In genomic region chr19:27223046-27223445, GRCm38 (mm10) we compare ENCODE assay signal across 19 mouse cellular contexts. TPM values are rescaled to one million over a fixed set of nuclear protein-coding genes. Genes with fewer than 3 reads are reported as not detected.
DNase-seq lines count a peak whose midpoint lies in the region; ATAC-seq and TF ChIP-seq lines count a peak whose summit lies in the region.
"Had no signal": no experiment of that assay in that cellular context is flagged by ENCODE, and none has a peak within 500 bp of the region (broad histone marks: within the 10 kb centered on the region; RNA-seq: fewer than 3 reads in every experiment).

No protein-coding gene starts in this region.

- ATAC-seq in cerebellum, adult (ENCODE audit: insufficient number of reproducible peaks, low FRiP score, low TSS enrichment), result peak; percentile 59
- ATAC-seq: forebrain, embryonic 15.5 days; midbrain, embryonic 13.5 days; Patski had no signal

- H3K27ac ChIP-seq in layer of hippocampus, adult 2 months, result peak overlapping the region; percentile 65; the same call in 1 of the 2 replicates
- H3K27ac ChIP-seq: forebrain, embryonic 15.5 days; kidney, embryonic 15.5 days; limb, embryonic 13.5 days; liver, embryonic 15.5 days; midbrain, embryonic 13.5 days; stomach, embryonic 15.5 days had no signal

- intact Hi-C loops in left cerebral cortex, postnatal 4 days (cut with DNase I), result loop anchor here (10.0 kb wide), 1 partner anchor 478 kb away; no protein-coding TSS in a partner anchor

- no peak overlapping the region for H3K4me3 ChIP-seq in layer of hippocampus, adult 2 months
- H3K4me3 ChIP-seq: forebrain, embryonic 15.5 days; kidney, embryonic 15.5 days; limb, embryonic 13.5 days; liver, embryonic 15.5 days; midbrain, embryonic 13.5 days; myocyte; stomach, embryonic 15.5 days had no signal

- no peak for DNase-seq in cerebellum, postnatal 4 days (ENCODE audit: low spot score in 2 of 2)
- DNase-seq in layer of hippocampus, adult 2 months (ENCODE audit: low spot score in 2 of 2), result no peak
- DNase-seq in layer of hippocampus, postnatal 10 days (ENCODE audit: low spot score in 2 of 2), result no peak
- DNase-seq in cerebellum, postnatal 25 days, result peak; percentile 62 to 68
- no peak for DNase-seq in embryo, embryonic 10 days (ENCODE audit: low spot score)
- no peak for DNase-seq in frontal cortex, postnatal 10 days (ENCODE audit: low spot score in 2 of 2)
- no peak for DNase-seq in left cerebral cortex, postnatal 4 days
- DNase-seq: lung, postnatal 14 days; retina, postnatal 1 day; thymus, postnatal 25 days had no signal

- TF ChIP-seq CTCF in layer of hippocampus, adult 2 months (conservative IDR thresholded peaks at IDR 0.05), result no peak

RNA-seq across cellular contexts. Expression of gene Vldlr, which starts 6.8 kb away (rescaled TPM):
- total RNA-seq in layer of hippocampus, adult 2 months (2021), result 10 to 100 TPM; 47.5 to 50.8 TPM
- total RNA-seq in layer of hippocampus, postnatal 10 days (2021), result 10 to 100 TPM; 54.2 to 56.9 TPM
- 10 to 100 TPM; 75.7 to 78.7 TPM for total RNA-seq in left cerebral cortex, postnatal 4 days (2021)

Comparison
In these comparisons a context has a peak if more than half of its experiments do, and no peak if none do; other contexts are left out.
1. DNase-seq: peak in cerebellum, postnatal 25 days (2 of 2); none in cerebellum, postnatal 4 days (0 of 2), layer of hippocampus, adult 2 months (0 of 2), layer of hippocampus, postnatal 10 days (0 of 2), embryo, embryonic 10 days (single experiment), frontal cortex, postnatal 10 days (0 of 2) and left cerebral cortex, postnatal 4 days (single experiment).